Mouse (Mus musculus): ENCODE measurements around the gene Zc3h15.
"Not testable (repeated sequence)": the region's sequence is repeated elsewhere in the genome, so short reads cannot be mapped to it uniquely, and the experiment has no call there.

Zc3h15 gene

DNA sequence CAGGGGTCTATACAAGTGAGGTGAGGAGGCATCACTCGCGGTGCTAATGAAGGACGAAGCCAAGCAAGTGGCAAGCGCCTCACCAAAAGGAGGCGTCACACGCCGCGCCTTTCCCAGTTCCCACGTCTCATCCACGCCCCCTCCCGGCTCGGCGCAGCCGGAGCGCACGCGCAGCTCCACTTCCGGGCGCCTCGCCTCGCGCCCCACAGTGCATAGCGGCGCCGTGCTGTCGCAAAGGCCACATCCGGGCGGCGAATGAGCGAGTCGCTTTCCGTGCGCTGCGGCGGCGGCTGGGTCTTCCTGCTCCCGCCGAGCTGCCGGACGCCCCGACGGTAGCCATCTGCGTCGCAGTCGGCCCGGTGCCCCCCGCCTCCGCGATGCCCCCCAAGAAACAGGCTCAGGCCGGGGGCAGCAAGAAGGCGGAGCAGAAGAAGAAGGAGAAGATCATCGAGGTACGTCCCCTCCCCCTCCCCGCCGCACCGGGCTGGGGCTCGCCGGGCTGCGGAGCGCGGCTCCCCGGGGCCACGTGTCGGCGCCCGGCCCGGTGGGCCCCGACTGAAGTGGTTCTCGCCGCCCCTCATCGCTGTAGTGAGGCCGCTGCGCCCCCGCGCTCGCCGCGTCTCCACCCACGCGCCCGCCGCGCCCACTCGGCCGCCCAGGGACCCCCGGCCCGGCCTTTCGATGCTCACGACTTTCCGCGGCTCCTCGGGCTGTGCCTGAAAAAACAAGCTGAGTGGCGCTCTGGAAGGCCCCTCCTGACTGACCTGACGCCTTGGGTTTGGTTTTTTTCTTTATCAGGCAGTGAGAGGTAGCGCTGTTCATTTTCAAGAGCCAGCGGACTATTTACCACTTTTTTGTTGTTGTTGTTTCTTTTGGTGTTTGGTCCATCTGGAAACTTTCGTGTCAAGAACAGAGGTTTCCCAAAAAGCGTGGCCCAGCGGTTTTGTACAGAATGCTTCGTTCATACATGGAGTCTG is at the start of gene Zc3h15:
Gene Zc3h15 (plus strand): TSS at position 160 of the 977 bp plus-strand sequence.
- DNase-seq, result peak; percentile 92

DNA sequence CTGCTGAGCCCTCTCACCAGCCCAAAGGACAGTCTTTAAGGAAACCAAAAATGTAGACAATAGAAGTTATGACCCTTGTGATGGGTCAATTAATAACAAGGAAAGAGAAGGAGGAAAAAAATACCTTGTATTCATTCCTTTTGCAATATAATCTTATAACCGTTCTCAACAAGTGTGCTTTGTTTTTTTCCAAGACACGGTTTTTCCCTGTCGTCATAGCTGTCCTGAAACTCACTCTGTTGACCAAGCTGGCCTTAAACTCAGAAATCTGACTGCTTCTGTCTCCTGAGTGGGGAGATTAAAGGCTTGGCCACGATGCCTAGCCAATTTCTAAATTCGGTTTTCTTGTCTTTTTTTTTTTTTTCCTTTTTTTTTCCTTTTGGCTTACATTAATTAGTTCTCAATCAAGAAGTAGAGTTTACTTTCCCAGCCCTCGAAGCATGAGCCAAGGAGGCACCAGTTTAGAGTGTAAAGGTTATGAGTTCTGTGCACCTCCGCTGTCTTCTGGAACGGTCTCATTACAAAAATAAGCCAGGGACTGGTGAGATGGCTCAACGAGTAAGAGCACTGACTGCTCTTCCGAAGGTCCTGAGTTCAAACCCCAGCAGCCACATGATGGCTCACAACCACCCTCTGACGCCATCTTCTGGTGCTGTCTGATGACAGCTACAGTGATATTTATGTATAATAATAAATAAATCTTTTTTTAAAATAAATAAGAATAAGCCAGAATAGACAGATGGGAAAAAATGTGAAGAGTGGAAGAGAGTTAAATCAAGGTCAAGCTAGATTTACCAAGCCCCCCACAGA is 23.5 kb upstream of the Zc3h15 start:
- DNase-seq, result no peak

DNA sequence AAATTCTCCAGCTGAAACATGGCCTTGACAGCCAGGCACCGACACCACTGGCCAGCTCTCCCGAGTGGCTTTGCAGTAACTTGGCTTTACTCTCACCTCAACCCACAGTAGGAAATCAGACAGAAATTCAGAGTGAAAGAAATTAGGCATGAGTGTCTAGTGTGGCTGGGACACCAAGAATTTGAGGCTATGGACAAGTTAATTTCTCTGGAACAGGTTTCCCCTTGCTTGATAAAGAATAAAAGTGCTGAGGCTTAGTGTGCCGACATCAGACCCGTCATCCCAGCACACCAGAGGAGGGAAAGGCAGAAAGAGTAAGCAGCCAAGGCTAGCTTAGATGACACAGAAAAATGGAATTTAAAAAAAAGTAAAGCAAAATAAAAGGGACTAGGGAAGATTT is 22.7 kb upstream of the Zc3h15 start:
- no peak for DNase-seq

DNA sequence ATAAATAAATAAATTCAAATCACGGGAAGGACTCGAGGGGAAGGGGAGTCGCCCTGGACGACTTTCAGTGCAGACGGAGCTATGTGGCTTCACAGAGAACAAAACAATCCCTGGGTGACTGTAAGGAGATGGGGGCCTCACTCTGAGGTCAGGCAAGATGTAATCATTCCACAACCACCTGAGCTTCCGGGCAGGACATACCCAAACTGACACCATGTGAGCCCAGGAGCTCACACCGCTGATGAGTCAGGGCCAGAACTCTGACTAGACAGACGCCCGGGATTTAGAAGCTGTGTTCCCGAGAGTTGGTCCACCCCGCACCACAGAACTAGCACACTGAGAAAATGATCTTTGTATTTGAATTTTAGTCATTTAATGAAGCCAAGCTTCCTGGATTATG is 21.4 kb upstream of the Zc3h15 start:
- no peak for DNase-seq

DNA sequence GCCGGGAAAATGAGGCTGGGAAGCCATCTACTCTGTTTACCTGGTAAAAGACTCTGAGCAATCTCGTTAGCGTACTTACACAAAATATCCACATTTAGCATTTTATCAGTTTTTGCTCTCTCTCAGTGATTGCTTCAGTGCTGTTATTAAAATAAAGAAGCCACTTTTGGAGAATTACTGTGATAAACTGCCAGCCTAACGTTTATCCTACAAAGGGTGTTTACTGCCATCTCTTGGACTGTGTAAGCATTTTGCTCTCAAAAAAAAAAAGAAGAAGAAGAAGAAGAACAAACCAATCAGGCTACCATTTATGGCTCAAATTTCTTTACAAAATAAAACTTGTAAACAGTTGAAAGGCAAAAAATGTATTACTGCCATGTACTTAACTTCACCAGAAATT is 20.2 kb upstream of the Zc3h15 start:
- DNase-seq, result no peak

DNA sequence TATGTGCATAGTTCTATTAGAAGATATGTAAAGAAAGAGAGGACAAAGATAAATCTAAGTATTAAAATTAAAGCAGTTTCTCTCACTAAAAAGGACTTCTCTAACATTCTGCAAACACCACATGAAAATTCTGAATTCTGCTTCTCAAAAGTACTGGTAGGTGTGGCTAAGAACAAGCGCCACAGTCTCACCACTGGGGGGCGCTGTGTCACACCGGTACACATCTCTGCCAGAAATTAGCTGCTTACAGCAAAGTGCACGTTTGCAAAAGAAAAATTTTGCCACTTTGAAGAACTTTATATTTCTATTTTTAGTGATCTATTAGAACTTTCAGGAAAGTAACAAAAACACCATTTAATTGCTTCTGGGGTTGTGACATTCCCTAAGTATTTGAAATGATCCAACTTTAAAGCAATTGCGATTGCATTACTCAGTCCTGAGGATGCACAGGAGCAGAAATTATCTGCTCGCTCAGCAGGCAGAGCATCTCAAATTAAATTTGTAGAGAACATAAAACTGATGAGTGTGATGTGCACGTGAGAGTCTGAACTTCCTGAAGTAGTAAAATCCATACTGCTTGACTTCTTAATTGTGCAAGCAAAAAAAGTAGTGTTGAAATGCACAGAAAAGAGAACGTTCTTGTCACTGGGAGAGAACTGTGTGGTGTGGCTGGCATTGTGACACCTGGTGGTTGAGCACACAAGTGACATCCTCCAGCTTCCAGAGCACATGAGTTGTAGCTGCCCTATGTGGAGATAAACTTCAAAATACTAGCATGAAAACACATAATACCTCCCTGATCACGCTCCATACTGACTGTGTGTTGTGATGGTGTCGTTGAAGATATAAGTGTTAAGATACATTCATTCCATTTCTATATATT is 18.8 kb upstream of the Zc3h15 start:
- DNase-seq, result peak; percentile 34

DNA sequence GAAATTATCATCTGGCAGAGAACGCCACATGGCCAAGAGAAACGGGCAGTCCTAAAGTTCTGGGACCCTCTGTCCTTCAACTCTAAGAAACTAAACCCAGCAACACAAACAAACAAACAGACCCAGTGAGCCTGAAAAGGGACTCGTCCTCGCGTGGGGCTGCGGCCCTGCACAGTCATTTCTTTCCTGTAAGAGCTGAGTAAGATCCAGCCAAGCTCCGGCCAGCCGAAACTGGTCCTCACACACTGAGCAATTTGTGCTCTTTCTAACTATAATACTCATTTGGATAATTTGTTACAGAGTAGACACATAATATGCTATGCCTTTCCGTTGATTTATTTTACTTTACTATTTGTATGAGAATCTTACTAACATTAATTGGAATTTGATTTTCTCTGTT is 17.4 kb upstream of the Zc3h15 start:
- no peak for DNase-seq

DNA sequence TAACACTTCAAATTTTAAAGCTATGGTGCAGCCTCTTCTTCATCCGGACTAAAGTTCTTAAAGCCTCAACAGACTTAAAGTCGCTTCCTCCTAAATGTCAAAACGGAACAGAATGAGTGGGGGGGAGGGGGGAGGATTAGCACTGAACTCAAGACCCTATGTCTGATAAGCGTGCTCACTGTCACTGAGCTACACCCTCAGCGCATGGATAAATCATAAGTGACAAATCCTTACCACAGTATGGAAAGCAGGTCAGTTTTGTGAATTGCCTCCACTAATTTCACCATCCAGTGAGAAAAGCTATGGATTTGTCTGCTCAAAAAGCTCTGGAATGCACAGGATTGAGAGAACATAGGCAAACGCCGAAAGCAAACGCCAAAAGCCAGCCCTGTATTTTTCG is 16.7 kb upstream of the Zc3h15 start:
- DNase-seq, result no peak

DNA sequence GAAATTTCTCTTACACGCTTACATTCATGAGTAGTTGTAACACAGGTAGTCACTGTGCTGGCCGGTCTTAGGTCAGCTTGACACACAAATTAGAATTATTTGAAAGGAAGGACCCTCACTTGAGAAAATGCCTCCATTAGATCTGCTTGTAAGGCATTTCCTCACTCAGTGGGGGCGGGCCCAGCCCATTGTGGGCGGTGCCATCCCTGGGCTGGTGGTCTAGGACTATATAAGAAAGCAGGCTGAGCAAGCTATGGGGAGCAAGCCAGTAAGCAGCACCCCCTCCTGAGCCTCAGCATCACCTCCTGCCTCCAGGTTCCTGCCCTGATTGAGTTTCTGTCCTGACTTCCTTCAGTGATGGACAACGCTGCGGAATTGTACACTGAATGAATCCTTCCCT is 16.3 kb upstream of the Zc3h15 start:
- DNase-seq, result no peak

DNA sequence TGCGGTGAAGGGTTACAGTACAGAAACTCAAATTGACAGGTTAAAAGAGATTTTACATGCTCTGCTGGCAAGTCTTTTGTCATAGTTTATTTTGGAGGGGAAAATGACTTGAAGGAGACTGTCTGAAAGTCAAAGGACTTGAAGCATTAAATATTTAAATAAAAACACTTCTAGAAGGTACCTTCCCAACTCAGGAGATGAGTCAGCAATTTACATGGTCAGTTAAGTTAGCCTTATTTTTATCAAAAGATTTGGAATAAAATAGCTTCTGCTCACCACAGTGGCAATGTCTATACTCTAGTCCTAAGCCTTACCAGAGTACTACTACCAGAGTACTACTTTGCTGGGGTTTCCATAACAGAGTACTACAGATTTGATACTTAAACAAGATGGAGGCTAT is 2.2 kb upstream of the Zc3h15 start:
- no peak for DNase-seq

DNA sequence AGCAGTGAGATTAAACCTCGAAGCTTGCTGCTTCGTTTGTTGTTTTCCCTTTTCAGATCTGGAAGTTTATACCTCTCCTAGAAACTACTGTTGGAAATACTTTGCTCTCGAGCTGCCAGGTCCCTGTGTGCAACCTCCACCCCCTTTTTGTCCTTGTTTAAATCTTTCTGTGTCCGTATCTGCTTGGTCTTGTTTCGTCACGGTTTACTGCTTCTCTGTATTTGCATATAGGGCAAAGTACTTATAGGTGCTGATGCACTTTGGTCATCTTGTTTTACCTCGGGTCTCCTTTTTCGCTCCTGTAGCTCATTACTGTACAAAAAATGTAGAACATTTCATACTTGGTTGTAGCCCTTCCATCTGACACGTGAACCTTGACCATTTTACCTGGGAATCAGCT is 4.7 kb downstream of the Zc3h15 start:
- DNase-seq, result peak; percentile 19

DNA sequence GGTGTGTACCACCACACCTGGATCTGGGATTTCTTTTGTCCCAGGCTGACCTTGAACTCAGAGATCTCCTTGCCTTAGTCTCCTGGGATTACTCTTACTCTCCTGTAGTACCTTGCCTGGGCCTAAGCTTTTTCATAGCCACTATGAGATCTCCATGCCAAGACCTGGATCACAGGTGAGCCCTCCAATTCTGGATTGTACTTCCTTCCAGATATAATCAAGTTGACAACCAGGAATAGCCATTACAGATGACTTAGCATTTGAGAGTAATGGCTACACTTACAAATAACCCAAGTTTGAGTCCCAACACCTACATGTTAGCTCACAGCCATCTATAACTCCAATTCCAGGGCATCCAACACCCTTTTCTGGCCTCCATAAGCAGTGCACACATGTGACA is 8.4 kb downstream of the Zc3h15 start:
- DNase-seq, result no peak

DNA sequence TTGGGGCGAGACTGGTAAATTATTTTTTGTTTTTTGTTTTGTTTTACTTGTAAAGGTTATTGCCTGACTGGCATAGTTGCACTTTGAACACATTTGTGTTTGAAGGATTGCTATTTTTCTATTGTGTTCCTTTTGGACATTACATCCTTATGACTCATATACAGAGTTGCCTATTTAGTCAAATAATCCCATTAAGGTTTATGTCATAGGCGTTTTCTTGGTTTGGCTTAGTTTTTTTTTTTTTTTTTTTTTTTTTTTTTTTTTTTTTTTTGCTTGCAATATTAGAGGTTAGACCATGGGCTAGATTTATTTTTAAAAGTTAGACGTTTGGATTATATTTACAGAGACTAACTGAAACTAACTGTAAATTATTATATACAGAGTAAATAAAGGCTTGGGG is 15.0 kb downstream of the Zc3h15 start:
- no peak for DNase-seq

DNA sequence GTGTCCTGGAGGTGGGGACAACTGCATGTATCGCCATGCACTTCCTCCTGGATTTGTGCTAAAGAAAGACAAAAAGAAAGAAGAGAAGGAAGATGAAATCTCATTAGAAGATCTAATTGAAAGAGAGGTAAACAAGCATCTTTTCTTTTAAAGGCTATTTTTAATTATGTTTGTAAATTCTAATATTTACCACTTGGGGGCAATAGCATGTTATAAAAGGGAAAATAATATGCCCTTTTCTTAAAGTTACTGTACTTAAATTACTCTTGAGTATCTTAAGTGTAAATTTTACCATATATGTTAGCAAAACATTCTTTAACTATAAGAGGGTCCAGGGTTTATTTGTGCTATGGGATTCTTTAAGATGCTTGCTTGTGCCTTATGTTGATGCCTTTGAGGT is 15.9 kb downstream of the Zc3h15 start:
- no peak for DNase-seq

DNA sequence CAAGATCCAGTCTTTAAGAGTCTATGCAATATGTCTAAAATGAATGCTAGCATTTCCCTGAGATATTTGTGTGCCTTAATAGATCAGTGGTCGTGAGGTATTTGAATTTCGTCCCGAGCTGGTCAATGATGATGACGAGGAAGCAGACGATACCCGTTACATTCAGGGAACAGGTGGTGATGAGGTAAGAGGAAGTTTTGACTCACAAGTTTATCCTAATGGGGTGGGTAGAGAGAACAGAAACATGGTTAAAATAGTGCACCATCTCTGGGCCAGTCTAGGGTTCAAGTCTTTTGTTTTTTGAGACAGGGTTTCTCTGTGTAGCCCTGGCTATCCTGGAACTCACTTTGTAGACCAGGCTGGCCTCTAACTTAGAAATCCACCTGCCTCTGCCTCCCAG is 17.1 kb downstream of the Zc3h15 start:
- DNase-seq, result no peak

DNA sequence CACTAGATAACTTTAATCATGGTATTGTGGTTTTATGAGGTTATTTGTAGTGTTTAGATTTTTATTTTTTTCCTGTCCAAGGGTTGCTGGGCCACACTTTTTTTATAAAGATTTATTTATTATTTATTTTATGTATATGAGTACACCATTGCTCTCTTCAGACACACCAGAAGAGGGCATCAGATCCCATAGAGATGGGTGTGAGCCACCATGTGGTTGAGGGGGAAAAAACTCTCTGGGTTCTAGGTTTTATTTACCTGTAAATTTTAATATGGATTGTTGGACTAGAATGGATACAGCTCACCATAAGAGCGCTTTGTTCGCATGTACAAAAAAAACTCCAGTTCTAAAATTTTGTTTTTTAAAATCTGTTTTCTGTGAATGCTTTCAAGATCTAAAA is 20.8 kb downstream of the Zc3h15 start:
- DNase-seq, result not testable (repeated sequence)

DNA sequence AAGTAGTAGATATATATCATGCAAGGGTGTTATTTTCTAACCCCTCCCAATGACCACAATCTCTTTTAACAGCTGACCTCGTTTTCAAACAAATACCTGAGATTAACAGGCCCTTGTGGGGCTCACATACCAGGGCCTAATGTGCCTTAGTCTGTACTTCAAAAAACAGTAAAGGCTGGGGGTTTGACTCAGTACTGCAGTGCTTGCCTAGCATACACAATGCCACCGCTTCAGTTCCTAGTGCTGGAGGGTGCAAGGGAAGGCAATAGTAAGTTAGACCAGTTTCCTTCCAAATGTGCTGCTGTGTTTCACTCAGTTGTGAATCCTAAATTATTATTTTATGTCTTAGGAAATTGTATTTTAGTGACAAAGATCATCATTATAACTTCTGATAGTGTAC is 23.2 kb downstream of the Zc3h15 start:
- no peak for DNase-seq

DNA sequence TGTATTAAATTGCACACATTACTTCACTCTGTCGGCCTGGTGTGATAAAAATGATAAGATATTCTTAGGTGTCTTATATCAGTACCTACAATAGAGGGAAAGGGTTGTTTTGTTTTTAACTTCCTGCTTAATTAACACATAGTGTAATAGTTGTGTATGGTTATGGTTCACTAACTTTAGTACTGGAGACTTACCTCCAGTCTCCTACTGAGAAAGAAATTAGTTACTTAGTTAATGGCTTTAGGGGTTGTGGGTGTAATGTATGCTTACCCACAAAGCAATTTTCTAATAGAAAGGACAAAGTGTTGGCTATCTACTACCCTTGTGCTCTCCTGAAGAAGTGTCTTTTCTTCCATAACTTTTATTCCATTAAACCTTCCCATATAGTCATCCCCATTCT is 23.8 kb downstream of the Zc3h15 start:
- no peak for DNase-seq

DNA sequence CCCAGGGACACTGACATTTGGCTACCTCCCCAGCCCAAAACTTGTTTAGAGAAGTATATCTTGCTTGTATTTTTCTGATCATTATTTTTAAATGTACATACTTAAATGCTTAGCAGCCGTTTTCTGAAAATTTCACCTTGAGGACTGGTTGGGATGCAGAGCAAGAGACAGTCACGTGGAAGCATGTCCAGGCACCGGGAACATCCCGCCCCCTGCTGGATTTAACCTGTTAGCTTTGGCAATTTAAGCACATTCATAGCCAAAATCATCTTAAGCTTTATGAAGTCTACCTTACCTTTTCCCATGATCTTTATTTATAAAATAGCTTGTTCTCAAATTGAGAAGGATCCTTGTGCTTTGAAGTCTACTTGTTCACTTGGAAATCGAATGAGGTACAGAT is 25.8 kb downstream of the Zc3h15 start:
- no peak for DNase-seq

DNA sequence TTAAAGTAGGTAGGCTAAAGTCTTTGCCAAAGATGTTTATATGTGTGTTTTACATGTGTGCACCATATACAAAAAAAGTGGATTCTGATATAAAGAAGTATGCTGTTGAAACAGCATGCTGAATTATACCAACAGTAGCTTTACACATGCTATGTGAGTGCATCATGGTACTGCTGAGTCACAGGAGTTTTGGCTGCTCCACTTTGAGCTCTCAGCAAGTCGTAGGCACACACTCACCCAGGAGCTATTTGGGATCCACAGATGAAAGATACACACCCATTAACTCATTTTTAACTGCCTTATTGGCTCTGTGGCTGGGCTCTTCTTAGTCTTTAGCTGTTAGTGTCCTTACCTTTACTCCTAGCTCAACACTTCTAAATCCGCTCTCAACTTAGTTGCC is 27.6 kb downstream of the Zc3h15 start:
- no peak for DNase-seq

DNA sequence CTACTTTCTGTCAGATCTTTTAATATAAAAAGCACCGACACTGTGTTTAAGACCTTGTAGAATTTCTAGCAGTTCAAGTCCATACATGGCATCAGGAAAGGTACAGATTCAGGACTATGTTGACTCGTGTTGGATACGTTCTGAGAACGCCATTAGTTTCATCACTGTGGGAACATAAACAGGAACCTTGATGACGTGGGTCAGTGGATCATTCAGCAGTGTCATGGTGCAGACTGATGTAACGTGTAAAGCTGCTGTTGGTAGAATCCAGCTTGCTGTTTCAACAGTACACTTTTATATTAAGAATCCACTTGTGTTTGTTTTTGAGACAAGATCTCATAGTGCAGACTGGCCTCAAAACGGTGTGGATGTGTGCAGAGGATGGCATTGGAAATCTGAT is 28.8 kb downstream of the Zc3h15 start:
- DNase-seq, result no peak

DNA sequence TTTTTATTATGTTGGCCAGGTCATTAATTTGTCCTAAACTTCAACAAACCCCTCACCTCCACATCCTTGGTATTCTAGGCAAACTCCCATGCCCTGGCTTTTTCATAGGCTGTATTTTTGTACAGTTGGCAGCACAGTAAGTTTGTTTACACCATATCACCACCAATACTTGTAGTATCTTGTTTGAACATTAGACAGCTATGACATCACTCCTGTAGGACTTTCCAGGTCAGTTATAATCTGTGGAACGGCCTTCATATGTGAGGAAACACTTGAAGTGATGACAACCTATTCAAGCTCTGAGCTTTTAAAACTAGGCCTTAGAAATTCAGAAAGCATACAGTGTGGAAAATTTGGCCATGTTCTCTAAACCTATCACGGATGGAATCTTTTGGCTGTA is 29.6 kb downstream of the Zc3h15 start:
- DNase-seq, result no peak

DNA sequence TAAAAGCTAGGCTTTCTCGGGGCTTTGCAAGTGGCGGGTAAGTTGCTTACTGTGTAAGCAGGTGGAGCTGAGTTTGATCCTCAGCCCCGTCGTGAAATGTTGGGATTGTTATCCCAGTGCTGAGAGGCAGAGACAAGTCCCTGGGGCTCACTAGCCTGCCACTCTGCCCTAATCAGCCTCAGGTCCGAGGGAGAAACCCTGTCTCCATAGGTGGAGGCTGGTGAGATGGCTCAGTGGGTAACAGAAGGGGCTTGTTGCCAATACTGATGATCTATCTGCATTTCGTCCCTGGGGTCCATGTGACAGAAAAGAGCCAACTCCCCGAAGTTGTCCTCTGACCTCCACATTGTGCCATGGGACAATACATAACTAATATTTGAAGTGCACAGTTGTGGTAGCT is 30.2 kb downstream of the Zc3h15 start:
- no peak for DNase-seq

Data from kidney, adult 11 months (tissue).